ENCODE assay signal across 29 mouse cellular contexts in the genomic region with DNA sequence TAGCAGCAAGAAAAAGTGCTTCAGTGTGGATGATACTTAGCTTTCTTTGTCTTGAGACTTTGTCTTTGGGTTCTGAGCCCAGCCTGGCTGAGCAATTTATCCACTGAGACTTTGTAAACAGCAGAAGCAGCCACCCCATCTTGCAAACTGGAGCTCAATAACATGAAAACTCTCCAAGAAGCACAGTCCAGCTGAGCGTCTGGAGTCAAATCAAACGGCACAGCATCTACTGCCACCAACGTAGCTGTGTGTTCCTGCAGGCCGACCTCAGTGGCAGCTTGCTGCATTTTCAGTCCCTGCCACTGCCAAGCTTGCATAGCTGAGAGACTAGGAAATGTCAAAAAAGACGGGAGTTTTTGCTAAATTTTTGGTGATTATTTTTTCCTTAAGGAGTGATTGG.
DNase-seq lines count a peak whose midpoint lies in the region; ATAC-seq and TF ChIP-seq lines count a peak whose summit lies in the region.
"Had no signal": no experiment of that assay in that cellular context is flagged by ENCODE, and none has a peak within 500 bp of the region (broad histone marks: within the 10 kb centered on the region; RNA-seq: fewer than 3 reads in every experiment).

No protein-coding gene starts in this region.

- peak; percentile 13 for DNase-seq in forebrain, postnatal 0 days
- DNase-seq in forebrain, embryonic 10.5 days (ENCODE audit: extremely low spot score, low spot score): no peak
- DNase-seq in layer of hippocampus, adult 2 months (ENCODE audit: low spot score in 2 of 2): no peak
- DNase-seq in layer of hippocampus, postnatal 25 days (ENCODE audit: extremely low spot score in 1 of 2, low spot score in 1 of 2): no peak
- DNase-seq in heart, postnatal 36 days: peak; percentile 8 to 9
- peak; percentile 52 for DNase-seq in skeletal muscle tissue, adult 2 months (ENCODE audit: low read depth, low spot score)
- no peak for DNase-seq in hindbrain, embryonic 11.5 days (ENCODE audit: low spot score)
- no peak for DNase-seq in Muller cell, postnatal 12 days (ENCODE audit: inconsistent ontology term)
- DNase-seq: adrenal gland, postnatal 14 days; cerebellum, adult 11 months; cerebellum, postnatal 10 days; kidney, adult 2 months; kidney, postnatal 14 days; liver, embryonic 13.5 days; right cerebral cortex, adult 18-20 months; spleen, adult 18-20 months; thymus, postnatal 4 days had no signal

- intact Hi-C loops in heart, postnatal 36 days (cut with DNase I): no loop called here

- no peaks in the 10 kb centered on the region for H3K4me1 ChIP-seq in forebrain, postnatal 0 days (ENCODE audit: insufficient read depth)
- H3K4me1 ChIP-seq in forebrain, embryonic 10.5 days: no peaks in the 10 kb centered on the region
- no peaks in the 10 kb centered on the region for H3K4me1 ChIP-seq in hindbrain, embryonic 11.5 days (replicated peaks; ENCODE audit: control insufficient read depth, insufficient read depth, low read length)
- H3K4me1 ChIP-seq: embryonic facial prominence, embryonic 12.5 days; heart, embryonic 13.5 days; hindbrain, embryonic 13.5 days; limb, embryonic 12.5 days; liver, embryonic 13.5 days; neural tube, embryonic 12.5 days had no signal

- no peak overlapping the region for H3K4me2 ChIP-seq in forebrain, postnatal 0 days (ENCODE audit: low read depth)
- no peak overlapping the region for H3K4me2 ChIP-seq in hindbrain, embryonic 11.5 days (replicated peaks; ENCODE audit: low read depth, low read length)
- H3K4me2 ChIP-seq: embryonic facial prominence, embryonic 12.5 days; heart, embryonic 13.5 days; hindbrain, embryonic 13.5 days; limb, embryonic 12.5 days; liver, embryonic 13.5 days; midbrain, embryonic 11.5 days; neural tube, embryonic 12.5 days had no signal

- no peak for TF ChIP-seq CTCF in forebrain, postnatal 0 days (IDR thresholded peaks at IDR 0.05; ENCODE audit: low read depth)
- 0 out of 2 replicates have a peak, but pooled peaks have one; percentile 4 for TF ChIP-seq CTCF in layer of hippocampus, adult 2 months (conservative IDR thresholded peaks at IDR 0.05)

- no peaks in the 10 kb centered on the region for H3K36me3 ChIP-seq in forebrain, postnatal 0 days (ENCODE audit: insufficient read depth)
- no peaks in the 10 kb centered on the region for H3K36me3 ChIP-seq in forebrain, embryonic 10.5 days (replicated peaks)
- no peaks in the 10 kb centered on the region for H3K36me3 ChIP-seq in hindbrain, embryonic 11.5 days (ENCODE audit: control insufficient read depth, insufficient read depth, low read length)
- H3K36me3 ChIP-seq: embryonic facial prominence, embryonic 12.5 days; heart, embryonic 13.5 days; hindbrain, embryonic 13.5 days; limb, embryonic 12.5 days; liver, embryonic 13.5 days; neural tube, embryonic 12.5 days had no signal

- H3K4me3 ChIP-seq in forebrain, postnatal 0 days (ENCODE audit: low read depth, low read length): no peak overlapping the region
- no peak overlapping the region for H3K4me3 ChIP-seq in forebrain, embryonic 10.5 days
- no peak overlapping the region for H3K4me3 ChIP-seq in layer of hippocampus, adult 2 months
- no peak overlapping the region for H3K4me3 ChIP-seq in hindbrain, embryonic 11.5 days (ENCODE audit: low read depth, low read length)
- H3K4me3 ChIP-seq: embryonic facial prominence, embryonic 12.5 days; erythroblast, embryonic 14.5 days; heart, embryonic 13.5 days; hindbrain, embryonic 13.5 days; limb, embryonic 12.5 days; liver, embryonic 13.5 days; neural tube, embryonic 12.5 days had no signal

- no peaks in the 10 kb centered on the region for H3K27me3 ChIP-seq in forebrain, postnatal 0 days (ENCODE audit: insufficient read depth, low read length)
- H3K27me3 ChIP-seq in forebrain, embryonic 10.5 days (ENCODE audit: poor library complexity, severe bottlenecking): no peaks in the 10 kb centered on the region
- H3K27me3 ChIP-seq in hindbrain, embryonic 11.5 days (ENCODE audit: control insufficient read depth, insufficient read depth, low read length): no peaks in the 10 kb centered on the region
- H3K27me3 ChIP-seq: embryonic facial prominence, embryonic 12.5 days; heart, embryonic 13.5 days; hindbrain, embryonic 13.5 days; limb, embryonic 12.5 days; liver, embryonic 13.5 days; neural tube, embryonic 12.5 days had no signal

- no peaks in the 10 kb centered on the region for H3K9me3 ChIP-seq in forebrain, postnatal 0 days (ENCODE audit: low read length)
- no peaks in the 10 kb centered on the region for H3K9me3 ChIP-seq in forebrain, embryonic 10.5 days
- no peaks in the 10 kb centered on the region for H3K9me3 ChIP-seq in hindbrain, embryonic 11.5 days (ENCODE audit: control insufficient read depth, low read length)
- H3K9me3 ChIP-seq: embryonic facial prominence, embryonic 12.5 days; heart, embryonic 13.5 days; hindbrain, embryonic 13.5 days; limb, embryonic 12.5 days; neural tube, embryonic 12.5 days had no signal

- no peak overlapping the region for H3K9ac ChIP-seq in forebrain, postnatal 0 days
- H3K9ac ChIP-seq in hindbrain, embryonic 11.5 days (ENCODE audit: low read depth, low read length): no peak overlapping the region
- H3K9ac ChIP-seq: embryonic facial prominence, embryonic 12.5 days; heart, embryonic 13.5 days; hindbrain, embryonic 13.5 days; limb, embryonic 12.5 days; liver, embryonic 13.5 days; neural tube, embryonic 12.5 days had no signal

- ATAC-seq in forebrain, postnatal 0 days: no peak
- ATAC-seq in hindbrain, embryonic 11.5 days (ENCODE audit: low FRiP score): no peak
- ATAC-seq: activated CD4-positive, CD25-positive, alpha-beta regulatory T cell, adult 4 months; CD4-positive, CD25-positive, alpha-beta regulatory T cell, adult 4 months; forebrain, embryonic 14.5 days; inflammation-experienced regulatory T-cells, adult 6 months had no signal

- no peak overlapping the region for H3K27ac ChIP-seq in forebrain, postnatal 0 days (ENCODE audit: low read depth, low read length)
- H3K27ac ChIP-seq in forebrain, embryonic 10.5 days: no peak overlapping the region
- no peak overlapping the region for H3K27ac ChIP-seq in layer of hippocampus, adult 2 months
- H3K27ac ChIP-seq in hindbrain, embryonic 11.5 days (ENCODE audit: low read depth, low read length): no peak overlapping the region
- H3K27ac ChIP-seq: embryonic facial prominence, embryonic 12.5 days; heart, embryonic 13.5 days; hindbrain, embryonic 13.5 days; limb, embryonic 12.5 days; liver, embryonic 13.5 days; macrophage; neural tube, embryonic 12.5 days had no signal

- WGBS in forebrain, postnatal 0 days: 54% methylated on average over 5 of the region's 5 CpGs
- WGBS in forebrain, embryonic 10.5 days: 83% methylated on average over 5 of the region's 5 CpGs
- WGBS in hindbrain, embryonic 11.5 days: 76% methylated on average over 5 of the region's 5 CpGs

Comparison
In these comparisons a context has a peak if more than half of its experiments do, and no peak if none do; other contexts are left out.
1. DNase-seq: peak in forebrain, postnatal 0 days (single experiment), heart, postnatal 36 days (2 of 2) and skeletal muscle tissue, adult 2 months (single experiment); none in forebrain, embryonic 10.5 days (single experiment), layer of hippocampus, adult 2 months (0 of 2), layer of hippocampus, postnatal 25 days (0 of 2), hindbrain, embryonic 11.5 days (single experiment) and Muller cell, postnatal 12 days (single experiment).